Mouse (Mus musculus) liver, adult 2 months (tissue): ENCODE results near the gene Emp3. TPM values are rescaled to one million over a fixed set of nuclear protein-coding genes. Genes with fewer than 3 reads are reported as not detected.

Experiments
- DNase-seq: peaks from one replicate; pipeline ENCODE4 v3.0.0-alpha.2; 2011; ENCODE audit warnings: low read depth, low spot score; ENCODE audit errors: extremely low read depth
- H3K27ac ChIP-seq: fragments of 200-500 bp; replicated peaks from 2 replicates; pipeline ENCODE4 v1.5.1; 2012; ENCODE audit warnings: low read depth, mild to moderate bottlenecking, control low read depth, inconsistent platforms, low read length; ENCODE audit not compliant: insufficient read depth
- H3K27me3 ChIP-seq: fragments of 200-500 bp; 2 replicates; pipeline ENCODE4 v1.6.1; 2012; ENCODE audit warnings: mild to moderate bottlenecking, moderate library complexity, low read length, inconsistent platforms; ENCODE audit not compliant: control insufficient read depth, insufficient read depth
- H3K36me3 ChIP-seq: fragments of 200-500 bp; 2 replicates; pipeline ENCODE4 v1.6.1; 2012; ENCODE audit warnings: low read length, inconsistent platforms; ENCODE audit not compliant: control insufficient read depth, insufficient read depth
- H3K4me1 ChIP-seq: fragments of 200-500 bp; 2 replicates; pipeline ENCODE4 v1.6.1; 2011; ENCODE audit warnings: low read length; ENCODE audit not compliant: control insufficient read depth, insufficient read depth
- H3K4me3 ChIP-seq: fragments of 200-500 bp; 2 replicates; pipeline ENCODE4 v1.5.1; 2011; ENCODE audit warnings: low read depth, mild to moderate bottlenecking, control low read depth, low read length, moderate library complexity; ENCODE audit not compliant: insufficient read depth
- H3K79me2 ChIP-seq: fragments of 200-500 bp; 2 replicates; pipeline ENCODE4 v1.6.1; 2012; ENCODE audit warnings: inconsistent platforms, mild to moderate bottlenecking, low read length, moderate library complexity; ENCODE audit not compliant: control insufficient read depth, insufficient read depth
- H3K9ac ChIP-seq: fragments of 200-500 bp; 2 replicates; pipeline ENCODE4 v1.6.1; 2012; ENCODE audit warnings: low read depth, mild to moderate bottlenecking, control low read depth, inconsistent platforms, low read length
- CTCF ChIP-seq: fragments of 200-500 bp; IDR thresholded peaks from 2 replicates; pipeline ENCODE4 v1.5.1; 2011; ENCODE audit warnings: low read depth, low read length, control low read depth
- POLR2A ChIP-seq: fragments of 200-500 bp; IDR thresholded peaks from 2 replicates; pipeline ENCODE4 v1.6.1; 2011; ENCODE audit warnings: low read length, control low read depth; ENCODE audit not compliant: insufficient read depth; ENCODE audit errors: extremely low read depth
- WGBS: fragments of 180-500 bp; shearing (Covaris S2); methylation state at CpG from one replicate; pipeline ENCODE4 v1.1.7; 2018; 5-methylcytosine and 5-hydroxymethylcytosine counted together
- polyA plus RNA-seq: library from polyadenylated mRNA; depleted of rRNA; stranded (reverse); fragments of >200 nt; gene quantifications from 2 replicates; pipeline ENCODE4 v1.2.3, GENCODE M21; 2012
- total RNA-seq: library from RNA; depleted of rRNA; stranded (reverse); fragments of >200 nt; gene quantifications from 2 replicates; pipeline ENCODE4 v1.2.3, GENCODE M21; 2014

Gene Emp3
- total and polyA plus RNA-seq, 2 experiments, result 3.6 to 13.6 TPM

- no peak overlapping the region for H3K4me3 ChIP-seq
- peaks cover 7% of the 10 kb centered on the region for H3K4me1 ChIP-seq
- peaks cover 34% of the 10 kb centered on the region for H3K36me3 ChIP-seq
- H3K9ac ChIP-seq, result no peak overlapping the region
- no peak overlapping the region for H3K27ac ChIP-seq
- DNase-seq, result no peak
- no peaks in the 10 kb centered on the region for H3K27me3 ChIP-seq
- H3K79me2 ChIP-seq, result peaks cover 20% of the 10 kb centered on the region; the same call in 1 of the 2 replicates
- 98% methylated on average over 7 of the region's 7 CpGs for WGBS
- TF ChIP-seq POLR2A (no peak), CTCF (no peak)
Observed at GRCm38 (mm10) chr7:45876895-45877294, 44.3 kb downstream of the Emp3 start.

GRCm38 (mm10) chr7:45873061-45873947 is 47.9 kb downstream of the Emp3 start:
- peaks cover 7% of the 10 kb centered on the region for H3K4me1 ChIP-seq
- H3K36me3 ChIP-seq, result peaks cover 22% of the 10 kb centered on the region
- peaks cover 20% of the 10 kb centered on the region; the same call in 1 of the 2 replicates for H3K79me2 ChIP-seq
- WGBS, result under 1% methylated on average over 27 of the region's 28 CpGs
- DNase-seq, result peak; percentile 71
- H3K27me3 ChIP-seq, result peaks cover 11% of the 10 kb centered on the region
- peak overlapping the region; percentile 86 for H3K27ac ChIP-seq
- H3K9ac ChIP-seq, result peak overlapping the region; percentile 87
- H3K4me3 ChIP-seq, result peak overlapping the region; percentile 78
- TF ChIP-seq POLR2A, result 0 out of 2 replicates have a peak, but pooled peaks have one; percentile 38
- peak; percentile 30 for TF ChIP-seq CTCF

- DNase-seq, result peak; percentile 79
- Histone ChIP-seq H3K4me1 (peaks cover 7% of the 10 kb centered on the region), H3K9ac (peak within 1 kb of the TSS; percentile 87), H3K4me3 (peak within 1 kb of the TSS; percentile 78), H3K36me3 (peaks cover 19% of the 10 kb centered on the region), H3K79me2 (peaks cover 20% of the 10 kb centered on the region; the same call in 1 of the 2 replicates), H3K27ac (peak within 1 kb of the TSS; percentile 86), H3K27me3 (peaks cover 16% of the 10 kb centered on the region)
- WGBS, result under 1% methylated on average over 18 of the region's 18 CpGs
- TF ChIP-seq CTCF (peak; percentile 97), POLR2A (peak; percentile 67; the same call in 1 of the 2 replicates)
Observed at GRCm38 (mm10) chr7:45872624-45873023, 48.6 kb downstream of the Emp3 start, which contains the start of gene Kdelr1. Kdelr1 (plus strand) TSS chr7:45872772.

GRCm38 (mm10) chr7:45870282-45871058 is 50.7 kb downstream of the Emp3 start:
- Histone ChIP-seq H3K27me3 (peaks cover 16% of the 10 kb centered on the region), H3K36me3 (peaks cover 10% of the 10 kb centered on the region), H3K9ac (no peak overlapping the region), H3K79me2 (peaks cover 17% of the 10 kb centered on the region; the same call in 1 of the 2 replicates), H3K4me1 (peaks cover 13% of the 10 kb centered on the region), H3K27ac (no peak overlapping the region), H3K4me3 (no peak overlapping the region)
- no peak for DNase-seq
- WGBS, result 9% methylated on average over 30 of the region's 30 CpGs
- no peak for TF ChIP-seq POLR2A
- TF ChIP-seq CTCF, result no peak

- DNase-seq, result no peak
Observed at GRCm38 (mm10) chr7:45869787-45870186, 51.4 kb downstream of the Emp3 start.

More at GRCm38 (mm10) chr7:45869787-45870186, 51.4 kb downstream of the Emp3 start:
- Histone ChIP-seq H3K27me3 (peaks cover 16% of the 10 kb centered on the region), H3K36me3 (peaks cover 5% of the 10 kb centered on the region; the same call in 1 of the 2 replicates), H3K79me2 (peaks cover 13% of the 10 kb centered on the region; the same call in 1 of the 2 replicates), H3K27ac (no peak overlapping the region), H3K4me1 (peaks cover 13% of the 10 kb centered on the region), H3K9ac (no peak overlapping the region), H3K4me3 (no peak overlapping the region)
- TF ChIP-seq CTCF, result no peak
- 19% methylated on average over 11 of the region's 14 CpGs for WGBS
